Mouse (Mus musculus) gonadal fat pad, adult 2 months (tissue): Measurements from ENCODE around the gene Arpp21. TPM values are rescaled to one million over a fixed set of nuclear protein-coding genes. Genes with fewer than 3 reads are reported as not detected.
A peak's percentile ranks its signal among the peaks of the same experiment; 100 is the strongest.

Experiments used
- DNase-seq: peaks from one replicate; pipeline ENCODE4 v3.0.0-alpha.2; 2012; ENCODE audit warnings: low read depth
- polyA plus RNA-seq: library from polyadenylated mRNA; depleted of rRNA; stranded (reverse); fragments of >200 nt; gene quantifications from 2 replicates; pipeline ENCODE4 v1.2.3, GENCODE M21; 2012

Gene Arpp21
- polyA plus RNA-seq, 1 experiment = not detected

GRCm38 (mm10) chr9:112230716-112231361 lies 4.9 kb downstream of the Arpp21 start:
- no peak for DNase-seq

- DNase-seq = no peak
These were observed 7.3 kb downstream of the Arpp21 start for GRCm38 (mm10) chr9:112228470-112228869.

- no peak for DNase-seq
These were observed 8.6 kb downstream of the Arpp21 start for GRCm38 (mm10) chr9:112227174-112227573.

- DNase-seq = no peak
These were observed 9.2 kb downstream of the Arpp21 start for GRCm38 (mm10) chr9:112226511-112226910.

- no peak for DNase-seq
These were observed 10.7 kb downstream of the Arpp21 start for GRCm38 (mm10) chr9:112225046-112225445.

- DNase-seq = no peak
These were observed 16.4 kb downstream of the Arpp21 start for GRCm38 (mm10) chr9:112219372-112219771.

GRCm38 (mm10) chr9:112218237-112218636 lies 17.5 kb downstream of the Arpp21 start:
- no peak for DNase-seq

GRCm38 (mm10) chr9:112217161-112217560 lies 18.6 kb downstream of the Arpp21 start:
- DNase-seq = no peak

GRCm38 (mm10) chr9:112215030-112215806 lies 20.5 kb downstream of the Arpp21 start:
- no peak for DNase-seq

GRCm38 (mm10) chr9:112213411-112214255 lies 22.1 kb downstream of the Arpp21 start:
- DNase-seq = no peak

- DNase-seq = no peak
These were observed 25.9 kb downstream of the Arpp21 start for GRCm38 (mm10) chr9:112209803-112210202.

- no peak for DNase-seq
These were observed 28.0 kb downstream of the Arpp21 start for GRCm38 (mm10) chr9:112207767-112208166.

- peak; percentile 62 for DNase-seq
These were observed 37.4 kb downstream of the Arpp21 start for GRCm38 (mm10) chr9:112198296-112198695.

- no peak for DNase-seq
These were observed 41.7 kb downstream of the Arpp21 start for GRCm38 (mm10) chr9:112194049-112194448.

- no peak for DNase-seq
These were observed 46.3 kb downstream of the Arpp21 start for GRCm38 (mm10) chr9:112189394-112189793.

- no peak for DNase-seq
These were observed 47.3 kb downstream of the Arpp21 start for GRCm38 (mm10) chr9:112188358-112188893.

- DNase-seq = no peak
These were observed 48.1 kb downstream of the Arpp21 start for GRCm38 (mm10) chr9:112187667-112188066.

GRCm38 (mm10) chr9:112186336-112187305 lies 49.1 kb downstream of the Arpp21 start:
- DNase-seq = no peak

GRCm38 (mm10) chr9:112185746-112186145 lies 50.0 kb downstream of the Arpp21 start:
- no peak for DNase-seq

GRCm38 (mm10) chr9:112182738-112183137 lies 53.0 kb downstream of the Arpp21 start:
- DNase-seq = no peak

GRCm38 (mm10) chr9:112180006-112180405 lies 55.7 kb downstream of the Arpp21 start:
- no peak for DNase-seq
